Mouse (Mus musculus): Measurements from ENCODE around the gene Slc22a12. TPM values are rescaled to one million over a fixed set of nuclear protein-coding genes. Genes with fewer than 3 reads are reported as not detected.

The Slc22a12 gene
- total and polyA plus RNA-seq, 3 experiments, result 0.17 to 1.2 (median 0.94) TPM

GRCm38 (mm10) chr19:6499860-6500635 lies 42.8 kb downstream of the Slc22a12 start:
- no peak overlapping the region for H3K4me3 ChIP-seq (replicated peaks in 1 of 3; ENCODE audit: low read depth in 2 of 3, low read length in 2 of 3, poor library complexity in 1 of 3)
- no peak overlapping the region for H3K9ac ChIP-seq (ENCODE audit: insufficient read depth, low read depth)
- H3K36me3 ChIP-seq (replicated peaks in 1 of 2; ENCODE audit: control insufficient read depth in 1 of 2, insufficient read depth in 1 of 2, low read length in 1 of 2), result no peaks in the 10 kb centered on the region
- TF ChIP-seq GABPA (IDR thresholded peaks at IDR 0.05; ENCODE audit: insufficient replicate concordance, low read depth, low read length), result no peak
- no peak for TF ChIP-seq TCF12 (IDR thresholded peaks at IDR 0.05; ENCODE audit: low read depth, low read length)
- TF ChIP-seq USF1 (IDR thresholded peaks at IDR 0.05; ENCODE audit: low read depth, low read length), result no peak
- no peak for TF ChIP-seq ETS1 (conservative IDR thresholded peaks at IDR 0.05; ENCODE audit: low read depth, low read length)
- TF ChIP-seq UBTF (IDR thresholded peaks at IDR 0.05; ENCODE audit: low read depth, low read length), result no peak
- no peak for TF ChIP-seq PAX5 (IDR thresholded peaks at IDR 0.05; ENCODE audit: low read length)
- TF ChIP-seq SIN3A (IDR thresholded peaks at IDR 0.05; ENCODE audit: low read length), result no peak
- no peak for TF ChIP-seq MYC (IDR thresholded peaks at IDR 0.05; ENCODE audit: low read depth, low read length)
- no peak for TF ChIP-seq ZNF384 (IDR thresholded peaks at IDR 0.05; ENCODE audit: low read depth, low read length)
- TF ChIP-seq ZC3H11A (IDR thresholded peaks at IDR 0.05; ENCODE audit: low read depth, low read length), result no peak
- TF ChIP-seq TBP (conservative IDR thresholded peaks at IDR 0.05; ENCODE audit: low read depth, low read length), result no peak
- TF ChIP-seq SMC3 (IDR thresholded peaks at IDR 0.05; ENCODE audit: low read depth, low read length), result no peak
- no peak for TF ChIP-seq E2F4 (IDR thresholded peaks at IDR 0.05; ENCODE audit: insufficient replicate concordance, low read depth, low read length)
- no peak for TF ChIP-seq MXI1 (IDR thresholded peaks at IDR 0.05; ENCODE audit: low read depth, low read length)
- dilution Hi-C loops (cut with MboI; ENCODE audit: extremely low pct_ligation_motif_present, extremely low pct_unique_long_range_greater_than_20kb, low sequenced_read_pairs) (no loop called here), in situ Hi-C loops (cut with MboI; ENCODE audit: low pct_ligation_motif_present, low pct_unique_long_range_greater_than_20kb, low sequenced_read_pairs) (no loop called here)
- no peaks in the 10 kb centered on the region for H3K79me2 ChIP-seq (replicated peaks; ENCODE audit: control insufficient read depth, extremely low read depth, insufficient read depth, poor library complexity, severe bottlenecking)
- no peaks in the 10 kb centered on the region for H3K9me3 ChIP-seq (replicated peaks; ENCODE audit: low read length)
- no peak overlapping the region for H3K27ac ChIP-seq (ENCODE audit: insufficient read depth, low read depth)
- no peak for DNase-seq (ENCODE audit: extremely low read depth)
- H3K4me2 ChIP-seq (ENCODE audit: insufficient read depth, low read depth, poor library complexity, severe bottlenecking), result no peak overlapping the region
- H3K27me3 ChIP-seq (replicated peaks), result peaks cover 96% of the 10 kb centered on the region
- H3K4me1 ChIP-seq (ENCODE audit: control insufficient read depth in 1 of 2, insufficient read depth in 2 of 2), result peaks cover 0 to 5% of the 10 kb centered on the region in 2 experiments; a peak in 3 of 4 replicates

GRCm38 (mm10) chr19:6498350-6499131 lies 44.3 kb downstream of the Slc22a12 start:
- Histone ChIP-seq H3K4me2 (ENCODE audit: insufficient read depth, low read depth, poor library complexity, severe bottlenecking) (no peak overlapping the region), H3K9ac (ENCODE audit: insufficient read depth, low read depth) (no peak overlapping the region), H3K36me3 (replicated peaks in 1 of 2; ENCODE audit: control insufficient read depth in 1 of 2, insufficient read depth in 1 of 2, low read length in 1 of 2) (no peaks in the 10 kb centered on the region), H3K27me3 (replicated peaks) (peaks cover 92% of the 10 kb centered on the region), H3K9me3 (replicated peaks; ENCODE audit: low read length) (no peaks in the 10 kb centered on the region), H3K79me2 (replicated peaks; ENCODE audit: control insufficient read depth, extremely low read depth, insufficient read depth, poor library complexity, severe bottlenecking) (no peaks in the 10 kb centered on the region), H3K4me3 (replicated peaks in 1 of 3; ENCODE audit: low read depth in 2 of 3, low read length in 2 of 3, poor library complexity in 1 of 3) (no peak overlapping the region), H3K27ac (ENCODE audit: insufficient read depth, low read depth) (no peak overlapping the region), H3K4me1 (ENCODE audit: control insufficient read depth in 1 of 2, insufficient read depth in 2 of 2) (peaks cover 0 to 5% of the 10 kb centered on the region in 2 experiments; a peak in 3 of 4 replicates)
- no peak for DNase-seq (ENCODE audit: extremely low read depth)
- TF ChIP-seq BHLHE40 (IDR thresholded peaks at IDR 0.05; ENCODE audit: low read depth, low read length), result no peak
- no peak for TF ChIP-seq SMC3 (IDR thresholded peaks at IDR 0.05; ENCODE audit: low read depth, low read length)
- TF ChIP-seq NRF1 (IDR thresholded peaks at IDR 0.05; ENCODE audit: low read depth, low read length), result no peak
- dilution Hi-C loops (cut with MboI; ENCODE audit: extremely low pct_ligation_motif_present, extremely low pct_unique_long_range_greater_than_20kb, low sequenced_read_pairs), result no loop called here
- in situ Hi-C loops (cut with MboI; ENCODE audit: low pct_ligation_motif_present, low pct_unique_long_range_greater_than_20kb, low sequenced_read_pairs), result no loop called here
